Mouse (Mus musculus) liver, embryonic 14.5 days (tissue): ENCODE results near the gene Apobec3.

ENCODE experiments used
- CTCF ChIP-seq: IDR thresholded peaks from 2 replicates; pipeline ENCODE4 v1.5.1; 2016; ENCODE audit warnings: antibody characterized with exemption, low read depth, control low read depth
- EP300 ChIP-seq: IDR thresholded peaks from 2 replicates; pipeline ENCODE4 v1.6.1; 2016; ENCODE audit warnings: antibody characterized with exemption, low read depth

GRCm38 (mm10) chr15:79917111-79917720, 25.8 kb downstream of the Apobec3 start:
- no peak for TF ChIP-seq CTCF
- TF ChIP-seq EP300 = no peak
